Mouse (Mus musculus): ENCODE results near the gene Otud3.

Gene Otud3

GRCm38 (mm10) chr4:138851463-138851862, 62.3 kb downstream of the Otud3 start:
- DNase-seq (ENCODE audit: low spot score in 2 of 2), result peak; percentile 88 to 90

All from right cerebral cortex, postnatal 10 days (tissue).